Mouse (Mus musculus) heart, adult 9 months (tissue): ENCODE data around the gene Dnase1l2.
A peak's percentile ranks its signal among the peaks of the same experiment; 100 is the strongest.
"Not testable (repeated sequence)": the region's sequence is repeated elsewhere in the genome, so short reads cannot be mapped to it uniquely, and the experiment has no call there.

Experiments used
- DNase-seq, 2 experiments: peaks; one replicate each; pipeline ENCODE4 v3.0.0; 2022; ENCODE audit warnings: low spot score in 2 of 2

Dnase1l2 gene

GRCm38 (mm10) chr17:24429201-24429983, 13.5 kb downstream of the Dnase1l2 start:
- peak; percentile 70 to 76 for DNase-seq

- no peak for DNase-seq
Observed at GRCm38 (mm10) chr17:24427170-24427557, 15.7 kb downstream of the Dnase1l2 start.

GRCm38 (mm10) chr17:24426471-24427169, 16.3 kb downstream of the Dnase1l2 start, which contains the start of gene Eci1:
Gene Eci1 (plus strand): TSS chr17:24426641.
- peak; percentile 96 to 97 for DNase-seq

GRCm38 (mm10) chr17:24425905-24426304, 17.0 kb downstream of the Dnase1l2 start:
- DNase-seq = no peak

- DNase-seq = not testable (repeated sequence)
Observed at GRCm38 (mm10) chr17:24425326-24425725, 17.6 kb downstream of the Dnase1l2 start.

- DNase-seq = no peak
Observed at GRCm38 (mm10) chr17:24424489-24424888, 18.4 kb downstream of the Dnase1l2 start.

GRCm38 (mm10) chr17:24423114-24423513, 19.8 kb downstream of the Dnase1l2 start:
- no peak for DNase-seq

- DNase-seq = no peak
Observed at GRCm38 (mm10) chr17:24416051-24416652, 26.8 kb downstream of the Dnase1l2 start.

- DNase-seq = no peak
Observed at GRCm38 (mm10) chr17:24415011-24415410, 27.9 kb downstream of the Dnase1l2 start.

- peak; percentile 91 to 92 for DNase-seq
Observed at GRCm38 (mm10) chr17:24414230-24414976, 28.5 kb downstream of the Dnase1l2 start, which contains the start of gene Rnps1. Gene Rnps1 (plus strand): TSS chr17:24414565.

GRCm38 (mm10) chr17:24413557-24414211, 29.2 kb downstream of the Dnase1l2 start:
- DNase-seq = no peak

GRCm38 (mm10) chr17:24407116-24407803, 35.6 kb downstream of the Dnase1l2 start:
- DNase-seq = no peak

GRCm38 (mm10) chr17:24402371-24402770, 40.5 kb downstream of the Dnase1l2 start:
- no peak for DNase-seq

- DNase-seq = no peak
Observed at GRCm38 (mm10) chr17:24394456-24394855, 48.4 kb downstream of the Dnase1l2 start.

- DNase-seq = no peak
Observed at GRCm38 (mm10) chr17:24393527-24393926, 49.4 kb downstream of the Dnase1l2 start.

GRCm38 (mm10) chr17:24391149-24391548, 51.8 kb downstream of the Dnase1l2 start:
- no peak for DNase-seq
